Mouse (Mus musculus) liver, adult 2 months (tissue): Measurements from ENCODE around the gene Ttll8.

Experiments
- CTCF ChIP-seq: fragments of 200-500 bp; IDR thresholded peaks from 2 replicates; pipeline ENCODE4 v1.5.1; 2011; ENCODE audit warnings: low read depth, low read length, control low read depth
- POLR2A ChIP-seq: fragments of 200-500 bp; IDR thresholded peaks from 2 replicates; pipeline ENCODE4 v1.6.1; 2011; ENCODE audit warnings: low read length, control low read depth; ENCODE audit not compliant: insufficient read depth; ENCODE audit errors: extremely low read depth

- TF ChIP-seq POLR2A: no peak
- TF ChIP-seq CTCF: no peak
These were observed 37.1 kb downstream of the Ttll8 start for GRCm38 (mm10) chr15:88917126-88917525.
